Mouse (Mus musculus) inflammation-experienced regulatory T-cells, adult 6 months (primary cell): ENCODE data around the gene D1Pas1. TPM values are rescaled to one million over a fixed set of nuclear protein-coding genes. Genes with fewer than 3 reads are reported as not detected.

Experiments
- ATAC-seq: one replicate; pipeline ENCODE4 v1.8.0; 2017
- polyA plus RNA-seq, 3 experiments: library from polyadenylated mRNA; unstranded; fragments of 100-300 nt; shearing (Covaris generic); gene quantifications; one replicate each; pipeline ENCODE4 v1.2.1; 2017

Gene D1Pas1
- polyA plus RNA-seq, 3 experiments from 2014 or later, result not detected

GRCm38 (mm10) chr1:186988281-186988682 lies 21.1 kb downstream of the D1Pas1 start:
- ATAC-seq, result no peak

- no peak for ATAC-seq
Measured at GRCm38 (mm10) chr1:186988822-186989221, 21.6 kb downstream of the D1Pas1 start.

- no peak for ATAC-seq
Measured at GRCm38 (mm10) chr1:186991473-186991872, 24.3 kb downstream of the D1Pas1 start.

GRCm38 (mm10) chr1:186992113-186992512 lies 24.9 kb downstream of the D1Pas1 start:
- no peak for ATAC-seq

- ATAC-seq, result no peak
Measured at GRCm38 (mm10) chr1:186997596-186998304, 30.5 kb downstream of the D1Pas1 start.

GRCm38 (mm10) chr1:187003441-187003861 lies 36.2 kb downstream of the D1Pas1 start:
- ATAC-seq, result no peak

- ATAC-seq, result no peak
Measured at GRCm38 (mm10) chr1:187004306-187004705, 37.1 kb downstream of the D1Pas1 start.

- ATAC-seq, result no peak
Measured at GRCm38 (mm10) chr1:187006227-187006925, 39.2 kb downstream of the D1Pas1 start.

GRCm38 (mm10) chr1:187008236-187008635 lies 41.0 kb downstream of the D1Pas1 start:
- no peak for ATAC-seq

- ATAC-seq, result no peak
Measured at GRCm38 (mm10) chr1:187010071-187010470, 42.9 kb downstream of the D1Pas1 start.

GRCm38 (mm10) chr1:187011601-187012000 lies 44.4 kb downstream of the D1Pas1 start:
- no peak for ATAC-seq

- ATAC-seq, result no peak
Measured at GRCm38 (mm10) chr1:187014141-187014540, 46.9 kb downstream of the D1Pas1 start.

GRCm38 (mm10) chr1:187015673-187016072 lies 48.5 kb downstream of the D1Pas1 start:
- ATAC-seq, result no peak

GRCm38 (mm10) chr1:187016116-187016515 lies 48.9 kb downstream of the D1Pas1 start:
- no peak for ATAC-seq

- ATAC-seq, result no peak
Measured at GRCm38 (mm10) chr1:187020011-187020410, 52.8 kb downstream of the D1Pas1 start.

Other genes with a start within 250 kb of the D1Pas1 start
- gene Rrp15, start 218.1 kb upstream of the D1Pas1 start, polyA plus RNA-seq, result 10 to 100 TPM; 27.0 to 33.4 (median 29.6) TPM
- gene Spata17, start 248.0 kb downstream of the D1Pas1 start, polyA plus RNA-seq, result not detected
- gene Gpatch2, start 248.1 kb downstream of the D1Pas1 start, polyA plus RNA-seq, result 10 to 100 TPM; 15.7 to 21.7 (median 20.3) TPM